Mouse (Mus musculus): ENCODE data around the gene Acp4. TPM values are rescaled to one million over a fixed set of nuclear protein-coding genes. Genes with fewer than 3 reads are reported as not detected.
"Not testable (repeated sequence)": the region's sequence is repeated elsewhere in the genome, so short reads cannot be mapped to it uniquely, and the experiment has no call there.

The Acp4 gene
- total RNA-seq, 2 experiments from 2014 or later: not detected

- no peak for ATAC-seq (ENCODE audit: poor library complexity, severe bottlenecking)
Measured at GRCm38 (mm10) chr7:44208307-44208706, 48.9 kb downstream of the Acp4 start.

DNA sequence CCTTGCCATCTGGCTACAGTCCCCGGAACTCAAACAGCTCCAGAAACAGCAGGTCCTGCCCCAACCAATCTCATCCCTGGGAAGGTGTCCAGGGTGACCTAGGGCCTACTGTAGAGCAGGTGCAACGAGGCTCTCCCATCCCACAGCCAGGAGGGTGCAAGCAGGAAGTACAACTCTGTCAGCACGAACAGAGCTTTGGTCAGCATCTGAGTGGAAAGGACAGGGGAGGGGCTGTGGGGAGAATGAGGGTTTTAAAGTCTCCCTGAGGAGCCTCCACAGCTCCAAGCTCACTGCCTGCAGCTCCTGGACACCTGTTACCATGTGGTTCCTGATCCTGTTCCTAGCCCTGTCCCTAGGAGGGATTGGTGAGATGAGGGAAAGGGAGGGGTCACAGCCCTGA, 50.0 kb downstream of the Acp4 start, which contains the start of gene Klk1b4:
Gene Klk1b4, plus strand, starts transcription at position 301 of the 400 bp plus-strand sequence.
- ATAC-seq (ENCODE audit: poor library complexity, severe bottlenecking): not testable (repeated sequence)

Other genes starting within 250 kb of the Acp4 start
- not detected in 2 replicates for gene Klk1b26, start 245.2 kb downstream of the Acp4 start, total RNA-seq (2015)
- not detected in 2 replicates for gene Klk1b26, start 245.2 kb downstream of the Acp4 start, total RNA-seq (2017)
- not detected in 2 replicates for gene Klk1b27, start 205.1 kb downstream of the Acp4 start, total RNA-seq (2015)
- gene Klk1b27, start 205.1 kb downstream of the Acp4 start, total RNA-seq (2017): not detected in 2 replicates
- not detected in 2 replicates for gene Klk1b21, start 155.1 kb downstream of the Acp4 start, total RNA-seq (2015)
- gene Klk1b21, start 155.1 kb downstream of the Acp4 start, total RNA-seq (2017): not detected in 2 replicates
- not detected in 2 replicates for gene Klk1b22, start 144.7 kb downstream of the Acp4 start, total RNA-seq (2015)
- not detected in 2 replicates for gene Klk1b22, start 144.7 kb downstream of the Acp4 start, total RNA-seq (2017)
- gene Klk1b16, start 120.6 kb downstream of the Acp4 start, total RNA-seq (2015): not detected in 2 replicates
- not detected in 2 replicates for gene Klk1b16, start 120.6 kb downstream of the Acp4 start, total RNA-seq (2017)
- not detected in 2 replicates for gene Klk1b24, start 69.1 kb downstream of the Acp4 start, total RNA-seq (2015)
- not detected in 2 replicates for gene Klk1b24, start 69.1 kb downstream of the Acp4 start, total RNA-seq (2017)
- gene Klk1b3, start 59.2 kb downstream of the Acp4 start, total RNA-seq (2015): not detected in 2 replicates
- gene Klk1b3, start 59.2 kb downstream of the Acp4 start, total RNA-seq (2017): not detected in 2 replicates
- not detected in 2 replicates for gene Klk1b4, start 49.9 kb downstream of the Acp4 start, total RNA-seq (2015)
- not detected in 2 replicates for gene Klk1b4, start 49.9 kb downstream of the Acp4 start, total RNA-seq (2017)
- not detected in 2 replicates for gene Klk1b5, start 41.4 kb downstream of the Acp4 start, total RNA-seq (2015)
- not detected in 2 replicates for gene Klk1b5, start 41.4 kb downstream of the Acp4 start, total RNA-seq (2017)
- gene Klk1, start 32.0 kb downstream of the Acp4 start, total RNA-seq (2015): not detected in 2 replicates
- gene Klk1, start 32.0 kb downstream of the Acp4 start, total RNA-seq (2017): not detected in 2 replicates
- gene Gm36864, start 21.2 kb downstream of the Acp4 start, total RNA-seq (2015): not detected in 2 replicates
- not detected in 2 replicates for gene Gm36864, start 21.2 kb downstream of the Acp4 start, total RNA-seq (2017)
- gene 1700028J19Rik, start 10.7 kb downstream of the Acp4 start, total RNA-seq (2015): 3.0 and 3.1 TPM in 2 replicates
- gene 1700028J19Rik, start 10.7 kb downstream of the Acp4 start, total RNA-seq (2017): 0.62 and 0.94 TPM in 2 replicates
- gene 2410002F23Rik, start 10.7 kb downstream of the Acp4 start, total RNA-seq (2015): 19.9 and 20.8 TPM in 2 replicates
- 17.2 and 23.0 TPM in 2 replicates for gene 2410002F23Rik, start 10.7 kb downstream of the Acp4 start, total RNA-seq (2017)
- not detected in 2 replicates for gene Gm15517, start 4.1 kb upstream of the Acp4 start, total RNA-seq (2015)
- not detected in 2 replicates for gene Gm15517, start 4.1 kb upstream of the Acp4 start, total RNA-seq (2017)
- gene Clec11a, start 49.5 kb upstream of the Acp4 start, total RNA-seq (2015): 0.80 and 1.9 TPM in 2 replicates
- 0.77 and 1.7 TPM in 2 replicates for gene Clec11a, start 49.5 kb upstream of the Acp4 start, total RNA-seq (2017)
- 0.02 and 0.07 TPM in 2 replicates for gene Shank1, start 52.9 kb upstream of the Acp4 start, total RNA-seq (2015)
- gene Shank1, start 52.9 kb upstream of the Acp4 start, total RNA-seq (2017): not detected in 2 replicates
- 0.29 TPM in 1 of 2 replicates, not detected in the other for gene Syt3, start 126.7 kb upstream of the Acp4 start, total RNA-seq (2015)
- gene Syt3, start 126.7 kb upstream of the Acp4 start, total RNA-seq (2017): 0.22 TPM in 1 of 2 replicates, not detected in the other
- gene 1700008O03Rik, start 128.4 kb upstream of the Acp4 start, total RNA-seq (2015): 0.42 TPM in 1 of 2 replicates, not detected in the other
- gene 1700008O03Rik, start 128.4 kb upstream of the Acp4 start, total RNA-seq (2017): not detected in 2 replicates
- not detected in 2 replicates for gene Lrrc4b, start 171.6 kb upstream of the Acp4 start, total RNA-seq (2015)
- gene Lrrc4b, start 171.6 kb upstream of the Acp4 start, total RNA-seq (2017): not detected in 2 replicates
- gene Aspdh, start 208.0 kb upstream of the Acp4 start, total RNA-seq (2015): not detected in 2 replicates
- not detected in 2 replicates for gene Aspdh, start 208.0 kb upstream of the Acp4 start, total RNA-seq (2017)
- 18.2 and 20.3 TPM in 2 replicates for gene Josd2, start 210.6 kb upstream of the Acp4 start, total RNA-seq (2015)
- gene Josd2, start 210.6 kb upstream of the Acp4 start, total RNA-seq (2017): 12.5 and 14.0 TPM in 2 replicates
- gene Emc10, start 239.2 kb upstream of the Acp4 start, total RNA-seq (2015): 42.4 and 47.4 TPM in 2 replicates
- 23.1 and 27.4 TPM in 2 replicates for gene Emc10, start 239.2 kb upstream of the Acp4 start, total RNA-seq (2017)
- gene Fam71e1, start 239.2 kb upstream of the Acp4 start, total RNA-seq (2015): 1.7 and 2.0 TPM in 2 replicates
- gene Fam71e1, start 239.2 kb upstream of the Acp4 start, total RNA-seq (2017): 0.12 TPM in 1 of 2 replicates, not detected in the other

Data from megakaryocyte, adult 5-6 weeks (primary cell).